Mouse (Mus musculus) hindbrain, postnatal 0 days (tissue): ENCODE data around the gene Rgs12. TPM values are rescaled to one million over a fixed set of nuclear protein-coding genes. Genes with fewer than 3 reads are reported as not detected.

Experiments used
- ATAC-seq: fragments of 200-750 bp; cut with Nextera tagmentation; 2 replicates; pipeline ENCODE4 v1.8.0; 2017; ENCODE audit warnings: mild to moderate bottlenecking, moderate TSS enrichment, moderate library complexity
- DNase-seq: peaks from one replicate; pipeline ENCODE4 v3.0.0-alpha.2; 2015; ENCODE audit warnings: low spot score
- H3K27ac ChIP-seq: fragments of 300-500 bp; sonication (generic); 2 replicates; pipeline ENCODE4 v1.5.1; 2014; ENCODE audit warnings: mild to moderate bottlenecking
- H3K27me3 ChIP-seq: fragments of 300-500 bp; sonication (generic); 2 replicates; pipeline ENCODE4 v1.6.1; 2014; ENCODE audit warnings: low read length, mixed read lengths; ENCODE audit not compliant: insufficient read depth
- H3K36me3 ChIP-seq: fragments of 300-500 bp; sonication (generic); 2 replicates; pipeline ENCODE4 v1.6.1; 2014; ENCODE audit warnings: low read length, mixed read lengths; ENCODE audit not compliant: insufficient read depth
- H3K4me1 ChIP-seq: fragments of 300-500 bp; sonication (generic); 2 replicates; pipeline ENCODE4 v1.6.1; 2014; ENCODE audit warnings: antibody characterized with exemption, low read length, mixed read lengths; ENCODE audit not compliant: insufficient read depth
- H3K4me2 ChIP-seq: fragments of 300-500 bp; sonication (generic); 2 replicates; pipeline ENCODE4 v1.6.1; 2014; ENCODE audit warnings: low read depth, mild to moderate bottlenecking, low read length, moderate library complexity, mixed read lengths
- H3K4me3 ChIP-seq: fragments of 300-500 bp; sonication (generic); 2 replicates; pipeline ENCODE4 v1.5.1; 2014; ENCODE audit warnings: low read length
- H3K9ac ChIP-seq: fragments of 300-500 bp; sonication (generic); replicated peaks from 2 replicates; pipeline ENCODE4 v1.6.1; 2014; ENCODE audit warnings: mild to moderate bottlenecking, low read length, moderate library complexity, mixed read lengths
- H3K9me3 ChIP-seq: fragments of 300-500 bp; sonication (generic); 2 replicates; pipeline ENCODE4 v1.6.1; 2016; ENCODE audit warnings: low read length, mixed read lengths
- CTCF ChIP-seq: IDR thresholded peaks from 2 replicates; pipeline ENCODE4 v1.5.1; 2016; ENCODE audit warnings: antibody characterized with exemption, control low read depth, low read depth
- WGBS: fragments of 180-500 bp; shearing (Covaris S2); extraction: QIAGEN DNeasy Blood & Tissue Kit; methylation state at CpG from one replicate; pipeline ENCODE4 v1.1.7; 2014; 5-methylcytosine and 5-hydroxymethylcytosine counted together
- microRNA-seq, 2 experiments: library from miRNA; unstranded; fragments of <30 nt; microRNA quantifications; one replicate each; pipeline ENCODE4; 2016
- polyA plus RNA-seq: library from polyadenylated mRNA; unstranded; fragments of >200 nt; fragmentation: Nextera tagmentation; extraction: Ambion mirVana; gene quantifications from 2 replicates; pipeline ENCODE4 v1.2.1, GENCODE M21; 2015
- total RNA-seq: library from RNA; depleted of rRNA; stranded (reverse); fragments of >200 nt; gene quantifications from 2 replicates; pipeline ENCODE4 v1.2.3, GENCODE M21; 2014; rRNA removed

Gene Rgs12
- total and polyA plus RNA-seq, 2 experiments from 2014 or later = 35.1 to 62.5 TPM

GRCm38 (mm10) chr5:35088785-35089613 is 139.8 kb downstream of the Rgs12 start:
- Histone ChIP-seq H3K9me3 (no peaks in the 10 kb centered on the region), H3K27ac (no peak overlapping the region), H3K4me3 (no peak overlapping the region), H3K27me3 (no peaks in the 10 kb centered on the region), H3K4me2 (no peak overlapping the region), H3K36me3 (peaks cover 26% of the 10 kb centered on the region), H3K4me1 (no peaks in the 10 kb centered on the region), H3K9ac (no peak overlapping the region)
- ATAC-seq (0 out of 2 replicates have a peak, but pooled peaks have one; percentile 12), DNase-seq (peak; percentile 72)
- 68% methylated on average over 9 of the region's 9 CpGs for WGBS
- TF ChIP-seq CTCF = peak; percentile 85

Small RNAs within 50 kb of the gene (microRNA-seq; reads per million reads assigned to microRNA genes)
- 5.0 to 6.9 reads per million in 2 experiments for gene Mir3097

Other genes starting within 250 kb of the Rgs12 start
- gene Htt, start 187.7 kb upstream of the Rgs12 start, total RNA-seq = 37.4 and 44.0 TPM in 2 replicates
- gene Htt, start 187.7 kb upstream of the Rgs12 start, polyA plus RNA-seq = 7.5 and 8.0 TPM in 2 replicates
- gene Msantd1, start 41.4 kb upstream of the Rgs12 start, total RNA-seq = 8.8 and 10.0 TPM in 2 replicates
- gene Msantd1, start 41.4 kb upstream of the Rgs12 start, polyA plus RNA-seq = 5.9 and 7.8 TPM in 2 replicates
- 0.78 and 1.4 TPM in 2 replicates for gene Hgfac, start 92.1 kb downstream of the Rgs12 start, total RNA-seq
- not detected in 2 replicates for gene Hgfac, start 92.1 kb downstream of the Rgs12 start, polyA plus RNA-seq
- 24.5 and 26.9 TPM in 2 replicates for gene Dok7, start 107.3 kb downstream of the Rgs12 start, total RNA-seq
- gene Dok7, start 107.3 kb downstream of the Rgs12 start, polyA plus RNA-seq = 10.9 and 11.6 TPM in 2 replicates
- gene Lrpap1, start 156.3 kb downstream of the Rgs12 start, total RNA-seq = 97.2 and 99.5 TPM in 2 replicates
- 200 and 205 TPM in 2 replicates for gene Lrpap1, start 156.3 kb downstream of the Rgs12 start, polyA plus RNA-seq